Mouse (Mus musculus): ENCODE data around the gene Carmil3. TPM values are rescaled to one million over a fixed set of nuclear protein-coding genes. Genes with fewer than 3 reads are reported as not detected.
A peak's percentile ranks its signal among the peaks of the same experiment; 100 is the strongest.

The Carmil3 gene
- total RNA-seq, 2 experiments from 2014 or later = 0.05 TPM; not detected in 1

DNA sequence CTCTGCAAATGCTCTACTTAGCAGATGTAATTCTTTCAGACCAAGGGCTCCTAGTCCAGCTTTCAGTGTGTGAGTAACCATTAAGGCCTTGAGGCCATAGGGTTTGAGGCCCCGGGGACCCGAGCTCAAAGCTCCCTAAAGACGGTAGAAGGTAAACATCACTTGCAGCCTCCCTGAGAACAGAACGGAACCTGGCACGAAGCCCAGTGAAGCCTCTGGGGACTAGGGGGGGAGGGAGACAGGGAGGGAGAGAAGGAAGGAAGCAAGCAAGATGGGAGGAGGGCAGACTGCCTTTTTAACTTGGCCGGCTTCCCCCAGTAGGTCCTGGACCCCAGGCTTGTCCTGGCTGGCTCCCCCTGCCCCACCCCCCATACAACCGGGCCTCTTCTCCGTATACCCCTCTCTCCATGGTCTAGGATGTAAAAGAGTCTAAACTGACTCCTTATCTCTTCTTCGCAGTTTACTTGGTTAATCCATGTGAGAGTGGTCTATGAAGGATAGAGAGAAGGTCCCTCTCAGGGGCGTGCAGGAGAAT, 50.4 kb downstream of the Carmil3 start:
- peak; percentile 29 for ATAC-seq (replicated peaks; ENCODE audit: poor library complexity)

GRCm38 (mm10) chr14:55542268-55542667, 51.8 kb downstream of the Carmil3 start:
- peak; percentile 49 for ATAC-seq (replicated peaks; ENCODE audit: poor library complexity)

DNA sequence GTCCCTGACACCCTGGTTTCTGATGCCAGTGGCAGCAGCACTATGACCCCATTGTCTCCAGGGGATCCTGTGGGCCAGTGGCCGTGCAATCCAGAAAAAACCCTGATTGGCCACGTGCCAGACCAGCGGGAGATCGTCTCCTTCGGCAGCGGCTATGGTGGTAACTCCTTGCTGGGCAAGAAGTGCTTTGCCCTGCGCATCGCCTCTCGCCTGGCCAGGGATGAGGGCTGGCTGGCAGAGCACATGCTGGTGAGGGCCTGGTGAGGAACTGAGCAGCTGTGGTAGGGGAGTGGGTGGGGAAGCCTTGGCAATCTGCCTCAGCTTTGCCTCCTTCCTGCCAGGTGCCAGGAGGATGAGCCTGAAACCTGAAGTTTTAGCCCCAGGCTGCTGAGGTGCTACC, 53.9 kb downstream of the Carmil3 start:
- ATAC-seq (replicated peaks; ENCODE audit: poor library complexity) = no peak

DNA sequence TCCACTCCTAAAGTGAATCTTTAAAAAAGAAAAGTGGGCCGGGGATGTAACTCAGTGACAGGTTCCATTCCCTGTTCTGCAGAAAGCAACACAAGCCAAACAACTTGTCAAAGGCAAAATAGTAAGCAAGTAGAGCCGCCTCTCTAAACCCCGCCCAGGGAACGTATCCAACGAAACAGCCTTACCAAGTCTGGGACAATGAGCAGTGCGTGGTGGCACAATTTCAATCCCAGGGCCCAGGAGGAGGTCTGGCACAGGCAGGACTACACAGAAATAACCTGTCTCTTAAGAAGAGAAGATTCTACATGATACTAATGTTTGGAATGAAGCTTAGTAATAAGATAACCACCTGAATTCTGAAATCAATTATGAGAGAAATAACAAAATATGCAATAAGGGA, 59.7 kb downstream of the Carmil3 start:
- ATAC-seq (replicated peaks; ENCODE audit: poor library complexity) = no peak

- no peak for ATAC-seq (replicated peaks; ENCODE audit: poor library complexity)
Measured at GRCm38 (mm10) chr14:55551347-55551746, 60.9 kb downstream of the Carmil3 start.

DNA sequence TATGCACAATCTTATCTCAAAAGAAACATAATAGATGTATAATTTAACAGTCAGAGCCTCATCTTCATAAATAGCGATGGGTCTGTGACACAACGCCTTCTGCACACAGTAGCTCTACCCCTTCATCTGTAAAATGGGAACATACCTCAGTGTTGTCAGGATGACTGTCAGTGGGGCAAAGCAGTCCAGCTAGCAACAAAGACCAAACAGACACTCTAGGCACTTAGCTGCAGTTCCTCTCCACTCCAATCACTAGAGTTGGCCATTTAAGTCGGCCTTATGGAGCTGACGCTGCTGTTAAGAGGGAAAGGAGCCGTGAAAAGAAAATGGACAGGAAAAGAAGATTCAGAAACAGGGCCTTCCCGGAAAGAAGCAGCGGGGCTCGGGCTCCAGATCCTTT, 61.3 kb downstream of the Carmil3 start:
- ATAC-seq (replicated peaks; ENCODE audit: poor library complexity) = no peak

- no peak for ATAC-seq (replicated peaks; ENCODE audit: poor library complexity)
Measured at GRCm38 (mm10) chr14:55554635-55555034, 64.2 kb downstream of the Carmil3 start.

- ATAC-seq (replicated peaks; ENCODE audit: poor library complexity) = no peak
Measured at GRCm38 (mm10) chr14:55555788-55556187, 65.3 kb downstream of the Carmil3 start.

GRCm38 (mm10) chr14:55557003-55557402, 66.6 kb downstream of the Carmil3 start:
- ATAC-seq (replicated peaks; ENCODE audit: poor library complexity) = peak; percentile 39

GRCm38 (mm10) chr14:55557587-55557986, 67.1 kb downstream of the Carmil3 start:
- ATAC-seq (replicated peaks; ENCODE audit: poor library complexity) = no peak

Other genes with a start within 250 kb of the Carmil3 start
- 38.9 and 48.0 TPM in 2 replicates for gene Dhrs4, start 11.9 kb upstream of the Carmil3 start, total RNA-seq (2015)
- 58.8 and 67.3 TPM in 2 replicates for gene Dhrs4, start 11.9 kb upstream of the Carmil3 start, total RNA-seq (2017)
- not detected in 2 replicates for gene Cpne6, start 19.8 kb downstream of the Carmil3 start, total RNA-seq (2015)
- gene Cpne6, start 19.8 kb downstream of the Carmil3 start, total RNA-seq (2017) = not detected in 2 replicates
- gene Nrl, start 34.3 kb downstream of the Carmil3 start, total RNA-seq (2015) = not detected in 2 replicates
- gene Nrl, start 34.3 kb downstream of the Carmil3 start, total RNA-seq (2017) = not detected in 2 replicates
- gene Pck2, start 49.6 kb downstream of the Carmil3 start, total RNA-seq (2015) = 17.6 and 18.9 TPM in 2 replicates
- gene Pck2, start 49.6 kb downstream of the Carmil3 start, total RNA-seq (2017) = 32.5 and 44.3 TPM in 2 replicates
- 32.6 and 45.9 TPM in 2 replicates for gene Dcaf11, start 69.4 kb downstream of the Carmil3 start, total RNA-seq (2015)
- gene Dcaf11, start 69.4 kb downstream of the Carmil3 start, total RNA-seq (2017) = 61.1 and 69.1 TPM in 2 replicates
- gene A730061H03Rik, start 69.8 kb downstream of the Carmil3 start, total RNA-seq (2015) = 1.5 and 4.6 TPM in 2 replicates
- 3.3 and 8.2 TPM in 2 replicates for gene A730061H03Rik, start 69.8 kb downstream of the Carmil3 start, total RNA-seq (2017)
- 0.81 TPM in 1 of 2 replicates, not detected in the other for gene Fitm1, start 85.0 kb downstream of the Carmil3 start, total RNA-seq (2015)
- 0.20 and 1.00 TPM in 2 replicates for gene Fitm1, start 85.0 kb downstream of the Carmil3 start, total RNA-seq (2017)
- 899 and 931 TPM in 2 replicates for gene Psme1, start 87.5 kb downstream of the Carmil3 start, total RNA-seq (2015)
- gene Psme1, start 87.5 kb downstream of the Carmil3 start, total RNA-seq (2017) = 334 and 421 TPM in 2 replicates
- gene Emc9, start 94.7 kb downstream of the Carmil3 start, total RNA-seq (2015) = 5.1 and 5.5 TPM in 2 replicates
- gene Emc9, start 94.7 kb downstream of the Carmil3 start, total RNA-seq (2017) = 6.9 and 9.7 TPM in 2 replicates
- 374 and 388 TPM in 2 replicates for gene Psme2, start 100.5 kb downstream of the Carmil3 start, total RNA-seq (2015)
- gene Psme2, start 100.5 kb downstream of the Carmil3 start, total RNA-seq (2017) = 269 and 370 TPM in 2 replicates
- gene Rnf31, start 101.1 kb downstream of the Carmil3 start, total RNA-seq (2015) = 23.5 and 34.4 TPM in 2 replicates
- 10.5 and 11.3 TPM in 2 replicates for gene Rnf31, start 101.1 kb downstream of the Carmil3 start, total RNA-seq (2017)
- gene Irf9, start 112.9 kb downstream of the Carmil3 start, total RNA-seq (2015) = 20.6 and 24.8 TPM in 2 replicates
- gene Irf9, start 112.9 kb downstream of the Carmil3 start, total RNA-seq (2017) = 28.2 and 31.3 TPM in 2 replicates
- 3.5 and 9.5 TPM in 2 replicates for gene Rec8, start 127.4 kb downstream of the Carmil3 start, total RNA-seq (2015)
- 0.87 and 4.6 TPM in 2 replicates for gene Rec8, start 127.4 kb downstream of the Carmil3 start, total RNA-seq (2017)
- gene Ipo4, start 145.3 kb downstream of the Carmil3 start, total RNA-seq (2015) = 28.3 and 31.0 TPM in 2 replicates
- 12.6 and 19.2 TPM in 2 replicates for gene Ipo4, start 145.3 kb downstream of the Carmil3 start, total RNA-seq (2017)
- gene Gm49378, start 147.2 kb downstream of the Carmil3 start, total RNA-seq (2015) = 6.7 and 8.5 TPM in 2 replicates
- gene Gm49378, start 147.2 kb downstream of the Carmil3 start, total RNA-seq (2017) = 1.5 and 4.9 TPM in 2 replicates
- gene Tm9sf1, start 153.2 kb downstream of the Carmil3 start, total RNA-seq (2015) = 35.8 and 39.1 TPM in 2 replicates
- 47.3 and 56.1 TPM in 2 replicates for gene Tm9sf1, start 153.2 kb downstream of the Carmil3 start, total RNA-seq (2017)
- 0.37 and 0.62 TPM in 2 replicates for gene Tssk4, start 159.5 kb downstream of the Carmil3 start, total RNA-seq (2015)
- gene Tssk4, start 159.5 kb downstream of the Carmil3 start, total RNA-seq (2017) = 0.08 and 0.88 TPM in 2 replicates
- gene Mdp1, start 169.9 kb downstream of the Carmil3 start, total RNA-seq (2015) = 19.3 and 21.4 TPM in 2 replicates
- gene Mdp1, start 169.9 kb downstream of the Carmil3 start, total RNA-seq (2017) = 21.7 and 22.4 TPM in 2 replicates
- 29.4 and 36.0 TPM in 2 replicates for gene Gmpr2, start 181.3 kb downstream of the Carmil3 start, total RNA-seq (2015)
- gene Gmpr2, start 181.3 kb downstream of the Carmil3 start, total RNA-seq (2017) = 38.1 and 39.5 TPM in 2 replicates
- gene Nedd8, start 181.5 kb downstream of the Carmil3 start, total RNA-seq (2015) = 491 and 506 TPM in 2 replicates
- gene Nedd8, start 181.5 kb downstream of the Carmil3 start, total RNA-seq (2017) = 258 and 288 TPM in 2 replicates
- 19.4 and 23.1 TPM in 2 replicates for gene Tinf2, start 191.2 kb downstream of the Carmil3 start, total RNA-seq (2015)
- 17.7 and 26.3 TPM in 2 replicates for gene Tinf2, start 191.2 kb downstream of the Carmil3 start, total RNA-seq (2017)
- gene Tgm1, start 223.3 kb downstream of the Carmil3 start, total RNA-seq (2015) = 0.35 and 0.61 TPM in 2 replicates
- 0.20 and 1.1 TPM in 2 replicates for gene Tgm1, start 223.3 kb downstream of the Carmil3 start, total RNA-seq (2017)
- 8.7 and 14.0 TPM in 2 replicates for gene Rabggta, start 231.6 kb downstream of the Carmil3 start, total RNA-seq (2015)
- gene Rabggta, start 231.6 kb downstream of the Carmil3 start, total RNA-seq (2017) = 12.6 and 14.0 TPM in 2 replicates